Mouse (Mus musculus) cerebellum, postnatal 10 days (tissue): ENCODE measurements at regions not wholly inside any gene's neighbourhood (a gene's known extent, or its start where the extent isn't known, plus 50 kb on each side); places are given as distances from the start of the nearest gene placed in this dataset.

ENCODE experiments used
- DNase-seq, 2 experiments: peaks; one replicate each; pipeline ENCODE4 v3.0.0; 2021; ENCODE audit warnings: mixed read lengths in 2 of 2

DNA sequence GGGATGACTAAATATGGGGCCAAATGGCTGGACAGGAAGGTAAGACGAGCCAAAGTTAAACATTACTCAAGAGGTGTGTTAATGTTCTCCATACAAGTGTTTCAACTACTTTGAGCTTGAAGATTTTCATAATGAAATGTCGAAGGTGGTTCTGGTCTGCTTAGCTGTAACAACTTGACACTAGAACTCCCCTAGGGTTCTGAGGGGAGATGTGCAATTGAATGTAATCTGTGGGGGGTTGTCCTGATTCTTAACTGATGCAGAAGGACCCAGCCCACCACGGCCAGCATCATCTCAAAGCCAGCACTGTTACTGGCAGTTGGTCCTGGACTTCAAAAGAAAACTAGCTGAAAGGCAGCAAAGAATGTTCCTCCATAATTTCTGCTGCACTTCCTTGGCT, 55.3 kb downstream of the Gpr88 start:
- no peak for DNase-seq

DNA sequence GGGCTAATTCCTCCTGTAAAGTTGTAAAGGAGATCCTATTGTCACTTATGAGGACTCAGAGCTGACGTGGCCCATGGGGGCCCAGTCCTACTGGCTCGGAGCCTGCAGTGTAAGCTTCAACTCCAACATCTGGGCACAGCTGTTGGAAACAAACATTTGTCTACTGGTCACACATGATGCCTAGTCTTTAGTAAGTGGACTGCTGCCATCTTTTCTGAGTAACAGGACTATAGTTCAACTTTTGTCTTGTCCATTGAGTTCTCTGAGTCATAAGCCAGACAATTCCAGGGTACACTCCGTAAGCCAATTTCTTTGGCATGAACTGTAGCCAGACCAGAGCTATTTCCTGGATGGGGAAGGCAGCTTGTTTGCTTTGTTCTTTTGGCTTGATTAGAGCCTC, 58.6 kb downstream of the Gpr88 start:
- DNase-seq: no peak

DNA sequence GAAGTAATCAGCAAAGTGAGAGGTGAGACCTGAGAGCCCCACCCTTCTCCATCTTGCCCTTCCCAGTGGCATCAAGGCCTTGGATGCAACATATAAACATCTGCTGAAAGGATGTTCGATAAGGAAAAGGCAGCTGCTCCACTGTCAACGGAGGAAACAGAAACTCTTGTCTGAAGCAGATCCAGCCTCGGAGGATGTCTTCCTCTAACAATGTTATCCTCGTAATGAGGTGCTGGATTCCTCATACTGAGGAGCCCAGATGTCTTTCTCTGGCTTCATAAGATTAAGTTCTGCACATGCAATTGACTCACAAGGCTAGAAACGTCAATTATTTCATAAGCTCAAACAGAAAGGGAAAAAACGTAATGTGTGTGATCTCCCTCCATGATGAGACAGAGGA, 61.8 kb upstream of the Vcam1 start:
- no peak for DNase-seq

GRCm38 (mm10) chr3:116190727-116191126, 61.2 kb upstream of the Vcam1 start:
- peak; percentile 57 to 61 for DNase-seq

DNA sequence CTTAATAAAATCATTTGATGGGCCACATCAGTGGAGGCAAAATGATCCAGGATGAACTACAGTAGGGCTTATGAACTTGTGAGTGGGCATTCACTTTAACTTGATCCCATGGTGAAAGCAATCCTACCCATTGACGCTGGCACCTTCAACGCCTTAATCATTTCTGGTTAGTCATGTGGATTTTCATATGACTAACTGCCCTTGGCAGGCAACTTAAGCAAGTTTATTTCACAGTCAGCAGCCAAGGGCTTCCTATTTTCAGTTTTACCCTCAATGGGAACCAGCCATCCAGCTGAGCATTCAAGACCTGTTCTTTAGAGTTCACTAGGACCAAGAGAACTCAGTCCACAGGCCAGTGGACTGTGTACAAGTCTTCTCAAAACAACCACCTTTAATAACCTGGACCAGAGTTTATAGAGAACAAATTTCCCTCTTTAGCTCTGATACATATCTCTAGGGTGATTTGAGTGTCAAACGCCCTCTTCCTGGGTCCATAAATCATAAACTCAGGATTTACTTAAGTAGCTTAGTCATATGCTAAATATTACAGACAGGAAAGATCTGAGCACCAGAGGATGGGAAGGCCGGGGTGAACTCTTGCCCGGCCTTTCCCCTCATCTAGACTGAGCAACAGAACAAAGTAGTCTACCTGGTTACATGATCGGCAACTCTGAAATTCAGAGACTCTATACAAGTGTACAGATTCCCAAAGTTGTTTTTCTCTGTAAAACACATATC, 60.0 kb upstream of the Vcam1 start:
- no peak for DNase-seq

DNA sequence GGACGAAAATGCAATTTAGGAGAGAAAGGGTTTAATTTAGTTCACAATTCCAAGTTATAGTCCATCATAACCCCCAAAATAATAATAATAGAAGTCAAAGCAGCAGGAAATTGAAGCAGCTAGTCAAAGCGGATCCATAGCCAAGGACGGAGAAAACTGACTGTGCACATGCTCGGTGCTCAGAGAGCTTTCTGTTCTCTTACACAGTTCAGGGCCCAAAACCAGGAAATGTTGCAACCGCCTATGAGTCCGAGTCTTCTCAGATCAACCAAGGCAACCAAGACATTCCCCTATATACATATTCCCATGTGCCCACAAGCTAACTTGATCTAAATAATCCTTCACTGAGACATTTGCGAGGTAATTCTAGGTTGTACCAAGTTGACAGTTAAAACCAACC, 55.7 kb upstream of the Vcam1 start:
- DNase-seq: no peak

DNA sequence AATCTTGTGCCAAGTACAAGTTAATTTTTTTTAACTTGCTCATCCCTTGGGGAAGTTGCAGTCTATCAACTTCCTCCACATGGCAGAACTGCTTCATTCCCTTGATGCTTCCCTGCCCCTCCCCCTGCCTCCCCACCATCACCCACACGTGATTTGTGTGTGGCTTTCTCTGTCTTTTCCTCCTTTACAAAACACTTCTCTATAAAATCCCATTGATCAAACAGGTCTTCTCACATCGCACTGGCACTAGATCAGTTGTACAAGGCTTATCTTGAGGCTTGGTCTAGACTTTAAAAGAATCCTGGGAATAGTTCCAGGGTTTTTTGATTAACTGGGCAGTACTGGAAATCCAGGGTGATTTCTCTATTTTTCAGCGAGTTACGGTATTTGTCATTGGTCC, 55.0 kb upstream of the Vcam1 start:
- no peak for DNase-seq

GRCm38 (mm10) chr3:116180341-116180885, 50.9 kb upstream of the Vcam1 start:
- DNase-seq: no peak
